Mouse (Mus musculus): ENCODE data around the gene Ppp1r14c.
"Not testable (repeated sequence)": the region's sequence is repeated elsewhere in the genome, so short reads cannot be mapped to it uniquely, and the experiment has no call there.

The Ppp1r14c gene

GRCm38 (mm10) chr10:3476611-3477010 is 110.8 kb downstream of the Ppp1r14c start:
- DNase-seq: no peak

GRCm38 (mm10) chr10:3479772-3480171 is 113.9 kb downstream of the Ppp1r14c start:
- no peak for DNase-seq

- no peak for DNase-seq
These were observed 124.2 kb downstream of the Ppp1r14c start for GRCm38 (mm10) chr10:3490052-3490451.

- DNase-seq: no peak
These were observed 130.9 kb downstream of the Ppp1r14c start for GRCm38 (mm10) chr10:3496791-3497190.

GRCm38 (mm10) chr10:3500846-3501245 is 135.0 kb downstream of the Ppp1r14c start:
- not testable (repeated sequence) for DNase-seq

- peak; percentile 82 to 89 for DNase-seq
These were observed 141.8 kb downstream of the Ppp1r14c start for GRCm38 (mm10) chr10:3507484-3508221.

GRCm38 (mm10) chr10:3508222-3508588 is 142.3 kb downstream of the Ppp1r14c start:
- no peak for DNase-seq

- DNase-seq: no peak
These were observed 142.9 kb downstream of the Ppp1r14c start for GRCm38 (mm10) chr10:3508746-3509145.

- DNase-seq: no peak
These were observed 143.9 kb downstream of the Ppp1r14c start for GRCm38 (mm10) chr10:3509663-3510277.

- no peak for DNase-seq
These were observed 144.6 kb downstream of the Ppp1r14c start for GRCm38 (mm10) chr10:3510486-3510885.

GRCm38 (mm10) chr10:3511401-3511800 is 145.5 kb downstream of the Ppp1r14c start:
- DNase-seq: no peak

GRCm38 (mm10) chr10:3512620-3513305 is 146.9 kb downstream of the Ppp1r14c start:
- DNase-seq: peak in 1 of 2 experiments; percentile 25

- DNase-seq: no peak
These were observed 148.1 kb downstream of the Ppp1r14c start for GRCm38 (mm10) chr10:3513947-3514346.
